Mouse (Mus musculus) megakaryocyte-erythroid progenitor cell, adult 5 weeks (primary cell): Measurements from ENCODE around the gene Arpc5. TPM values are rescaled to one million over a fixed set of nuclear protein-coding genes. Genes with fewer than 3 reads are reported as not detected.

ENCODE experiments used
- polyA plus RNA-seq: library from polyadenylated mRNA; stranded (reverse); fragments of >175 nt; gene quantifications from 2 replicates; pipeline ENCODE4 v1.2.3, GENCODE M21; 2012

Arpc5 gene
- polyA plus RNA-seq = 290 and 304 TPM in 2 replicates

GRCm38 (mm10) chr1:152766032-152766772 lies at the start of gene Arpc5, which contains the start of gene Rgl1:
Gene Arpc5, plus strand, starts transcription at chr1:152766542.
Gene Rgl1, minus strand, starts transcription at chr1:152766351.

GRCm38 (mm10) chr1:152750312-152750965 lies 15.9 kb upstream of the Arpc5 start, which contains the start of gene Apobec4:
Gene Apobec4, plus strand, starts transcription at chr1:152750551.

GRCm38 (mm10) chr1:152799897-152800296 lies 33.6 kb downstream of the Arpc5 start, which contains the start of gene Ncf2:
Gene Ncf2, plus strand, starts transcription at chr1:152800194.

Other genes with a start within 250 kb of the Arpc5 start
- not detected in 2 replicates for gene Apobec4, start 16.0 kb upstream of the Arpc5 start, polyA plus RNA-seq
- gene Rgl1, start 191 bp upstream of the Arpc5 start, polyA plus RNA-seq = 1.3 and 2.2 TPM in 2 replicates
- gene Ncf2, start 33.7 kb downstream of the Arpc5 start, polyA plus RNA-seq = 60.3 and 62.3 TPM in 2 replicates
- 10.5 and 11.6 TPM in 2 replicates for gene Smg7, start 136.1 kb downstream of the Arpc5 start, polyA plus RNA-seq
- gene Nmnat2, start 188.5 kb downstream of the Arpc5 start, polyA plus RNA-seq = 0.02 TPM in 1 of 2 replicates, not detected in the other